Mouse (Mus musculus): ENCODE measurements around the gene Flt3.

Gene Flt3

GRCm38 (mm10) chr5:147399843-147400504, at the start of gene Flt3:
Gene Flt3, minus strand, starts transcription at chr5:147400489.
- DNase-seq = peak; percentile 58

DNA sequence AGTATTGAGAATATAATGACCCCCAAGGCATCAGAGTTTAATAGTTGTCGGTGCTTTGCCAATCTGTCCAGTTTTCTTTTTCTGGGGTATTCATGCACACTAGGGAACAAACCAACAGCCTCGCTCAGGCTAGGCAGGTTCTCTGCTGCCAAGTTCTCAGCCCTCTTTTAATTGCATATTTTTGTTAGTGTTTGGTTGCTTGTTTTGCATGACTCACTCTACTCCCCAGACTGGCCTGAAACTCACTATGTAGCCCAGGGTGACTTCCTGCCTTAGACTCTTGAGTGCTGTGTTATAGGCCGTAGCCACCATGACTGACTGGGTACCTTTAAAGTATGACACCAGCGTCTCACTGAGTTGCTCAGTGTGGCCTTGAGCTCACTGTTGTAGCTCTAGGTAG, 48.6 kb upstream of the Flt3 start:
- no peak for DNase-seq

- DNase-seq = no peak
Measured at GRCm38 (mm10) chr5:147448526-147448925, 48.2 kb upstream of the Flt3 start.

GRCm38 (mm10) chr5:147445252-147445651, 45.0 kb upstream of the Flt3 start:
- no peak for DNase-seq

GRCm38 (mm10) chr5:147444757-147445156, 44.5 kb upstream of the Flt3 start:
- DNase-seq = no peak

DNA sequence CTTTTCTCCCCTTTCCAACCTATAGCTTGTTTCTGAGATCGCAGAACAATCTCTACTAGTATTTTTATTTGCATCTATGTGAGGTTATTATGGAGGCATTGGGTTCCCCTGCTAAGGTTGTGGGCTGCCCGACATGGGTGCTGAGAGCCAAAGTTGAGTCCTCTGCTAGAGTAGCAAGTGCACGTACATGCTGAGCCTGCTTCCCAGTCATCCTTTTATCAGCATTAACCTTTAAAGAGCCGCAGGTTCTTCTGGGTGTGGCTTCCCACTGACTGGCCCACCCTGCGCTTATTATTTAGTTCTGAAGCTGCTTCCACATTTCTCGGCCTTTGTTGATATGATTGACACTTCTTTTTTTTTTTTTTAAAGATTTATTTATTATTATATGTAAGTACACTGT, 44.0 kb upstream of the Flt3 start:
- DNase-seq = no peak

GRCm38 (mm10) chr5:147442741-147443140, 42.5 kb upstream of the Flt3 start:
- DNase-seq = no peak

DNA sequence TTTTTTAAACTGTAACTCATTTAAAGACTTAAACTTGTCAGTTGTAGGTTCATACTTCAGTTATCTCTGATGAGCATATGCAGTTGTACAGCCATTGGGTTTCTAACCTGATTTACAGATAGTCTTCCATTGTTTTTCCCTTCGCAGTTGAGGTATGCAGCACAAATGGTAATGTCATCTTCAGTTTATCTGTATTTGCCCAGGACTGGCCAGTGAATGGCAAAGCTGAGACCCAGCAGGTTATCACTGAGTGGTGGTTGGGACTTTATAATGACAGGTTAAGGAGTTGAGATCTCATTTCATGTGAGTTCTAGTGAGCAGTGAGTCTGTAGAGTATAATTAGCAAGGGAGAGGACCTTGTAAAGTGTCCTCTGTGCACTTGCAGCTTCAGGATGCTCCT, 41.7 kb upstream of the Flt3 start:
- no peak for DNase-seq

DNA sequence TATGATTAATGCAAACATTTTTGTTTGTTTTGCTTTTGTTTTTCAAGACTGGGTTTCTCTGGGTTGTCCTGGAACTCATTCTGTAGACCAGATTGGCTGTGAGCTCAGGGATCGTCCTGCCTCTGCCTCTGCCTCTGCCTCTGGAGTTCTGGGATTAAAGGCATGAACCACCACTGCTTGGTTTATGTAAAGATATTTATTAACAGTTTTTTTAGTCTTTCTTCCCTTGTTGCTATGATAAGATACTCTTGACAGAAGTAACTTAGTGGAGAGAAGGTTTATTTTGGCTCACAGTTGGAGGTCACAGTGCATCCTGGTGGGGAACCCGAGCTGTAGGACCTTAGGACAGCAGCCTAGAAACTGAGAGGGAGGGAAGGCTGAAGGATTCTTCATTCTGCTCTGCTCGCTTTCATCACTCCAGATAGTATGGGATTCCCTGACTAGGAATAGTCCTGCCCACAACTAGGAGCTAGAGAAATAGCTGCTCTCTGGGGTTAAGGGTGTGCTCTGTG, 40.8 kb upstream of the Flt3 start:
- no peak for DNase-seq

- no peak for DNase-seq
Measured at GRCm38 (mm10) chr5:147436491-147436890, 36.2 kb upstream of the Flt3 start.

- peak; percentile 48 for DNase-seq
Measured at GRCm38 (mm10) chr5:147435751-147436150, 35.5 kb upstream of the Flt3 start.

GRCm38 (mm10) chr5:147435224-147435623, 34.9 kb upstream of the Flt3 start:
- DNase-seq = peak; percentile 83

GRCm38 (mm10) chr5:147432927-147433326, 32.6 kb upstream of the Flt3 start:
- no peak for DNase-seq

GRCm38 (mm10) chr5:147430936-147431839, 30.9 kb upstream of the Flt3 start:
- peak; percentile 82 for DNase-seq

DNA sequence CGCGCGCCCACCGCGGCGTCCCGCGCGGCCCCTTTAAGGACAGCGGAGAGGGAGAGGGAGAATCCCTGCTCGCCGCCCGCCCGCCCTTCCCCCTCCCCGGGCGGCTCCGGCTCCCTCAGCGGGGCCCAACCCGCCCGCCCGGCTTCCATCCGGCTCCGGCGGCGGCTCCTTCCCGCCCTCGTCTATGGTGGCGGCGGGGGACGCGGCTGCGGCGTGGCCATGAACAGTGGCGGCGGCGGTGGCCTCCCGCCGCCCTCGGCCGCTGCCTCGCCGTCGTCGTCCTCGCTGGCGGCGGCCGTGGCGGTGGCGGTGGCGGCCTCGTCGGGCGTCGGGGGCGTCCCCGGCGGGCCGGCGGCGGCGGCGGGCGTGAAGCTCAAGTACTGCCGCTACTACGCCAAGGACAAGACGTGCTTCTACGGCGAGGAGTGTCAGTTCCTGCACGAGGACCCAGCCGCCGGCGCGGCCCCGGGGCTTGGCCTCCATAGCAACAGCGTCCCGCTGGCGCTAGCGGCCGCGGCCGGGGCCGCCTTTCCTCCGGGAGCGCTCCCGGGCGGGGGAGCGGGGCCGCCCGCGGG, 30.2 kb upstream of the Flt3 start:
- peak; percentile 68 for DNase-seq

GRCm38 (mm10) chr5:147429535-147430305, 29.4 kb upstream of the Flt3 start, which contains the start of gene Pan3:
Gene Pan3, plus strand, starts transcription at chr5:147430161.
- DNase-seq = peak; percentile 97

DNA sequence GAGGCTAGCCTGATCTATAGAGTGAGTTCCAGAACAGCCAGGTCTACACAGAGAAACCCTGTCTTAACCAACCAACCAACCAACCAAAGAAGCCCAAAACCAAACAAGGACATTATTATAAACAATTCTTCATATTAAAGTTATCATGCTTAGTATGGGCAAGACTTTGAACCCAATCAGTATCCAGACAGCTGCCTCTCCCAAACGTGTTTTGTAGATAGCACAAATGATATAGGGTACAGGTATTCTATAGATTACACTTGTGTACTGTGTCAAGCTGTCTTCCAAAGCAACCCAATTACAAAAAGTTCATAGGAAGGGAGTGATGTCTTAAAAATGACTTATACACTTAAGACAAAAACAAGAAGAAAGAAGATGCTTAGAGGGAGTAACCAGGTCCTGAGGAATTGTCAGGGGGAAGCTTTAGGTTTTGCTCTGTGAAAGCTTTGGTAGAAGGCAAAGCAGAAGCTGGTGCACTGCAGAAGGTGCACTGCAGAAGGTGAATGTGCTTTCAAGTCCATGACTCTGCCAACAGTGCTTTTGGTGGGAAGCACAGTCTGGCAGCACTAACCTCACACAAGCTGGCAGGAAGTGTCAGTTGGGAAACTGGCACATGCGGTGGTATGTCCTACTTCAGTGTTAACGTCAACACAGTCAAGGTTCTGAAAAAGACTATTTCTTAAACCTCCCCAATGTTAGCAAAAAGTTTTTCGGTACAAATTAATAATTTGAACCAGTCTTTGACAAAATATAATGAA, 25.9 kb upstream of the Flt3 start:
- DNase-seq = no peak

DNA sequence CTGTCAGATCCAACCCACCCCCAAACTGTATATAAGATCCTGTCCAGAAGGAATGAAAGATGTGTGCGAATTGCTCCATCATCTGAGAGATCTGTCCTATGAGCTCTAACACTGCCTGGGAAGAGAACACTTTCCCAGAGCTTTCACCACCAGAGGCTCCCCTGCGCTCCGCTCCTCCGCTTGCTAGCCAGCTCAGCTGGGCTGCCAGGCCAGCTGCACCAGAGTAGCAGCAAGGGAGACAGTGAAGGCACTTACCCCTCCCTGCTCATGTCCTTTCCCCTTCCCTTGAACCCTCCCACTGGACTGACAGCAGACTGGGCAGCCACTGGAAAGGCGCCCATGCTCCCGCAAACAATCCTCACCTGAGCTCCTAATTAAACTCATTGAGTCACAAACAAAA, 23.3 kb upstream of the Flt3 start:
- peak; percentile 34 for DNase-seq

GRCm38 (mm10) chr5:147418394-147419121, 18.3 kb upstream of the Flt3 start:
- peak; percentile 66 for DNase-seq

- no peak for DNase-seq
Measured at GRCm38 (mm10) chr5:147417986-147418385, 17.7 kb upstream of the Flt3 start.

GRCm38 (mm10) chr5:147410585-147410984, 10.3 kb upstream of the Flt3 start:
- no peak for DNase-seq
